Mouse (Mus musculus) right cerebral cortex, adult 18-20 months (tissue): ENCODE measurements around the gene Fhl3.
A peak's percentile ranks its signal among the peaks of the same experiment; 100 is the strongest.
"Not testable (repeated sequence)": the region's sequence is repeated elsewhere in the genome, so short reads cannot be mapped to it uniquely, and the experiment has no call there.

Source experiments
- DNase-seq: peaks from one replicate; pipeline ENCODE4 v3.0.0; 2022; ENCODE audit warnings: mixed read lengths

The Fhl3 gene

DNA sequence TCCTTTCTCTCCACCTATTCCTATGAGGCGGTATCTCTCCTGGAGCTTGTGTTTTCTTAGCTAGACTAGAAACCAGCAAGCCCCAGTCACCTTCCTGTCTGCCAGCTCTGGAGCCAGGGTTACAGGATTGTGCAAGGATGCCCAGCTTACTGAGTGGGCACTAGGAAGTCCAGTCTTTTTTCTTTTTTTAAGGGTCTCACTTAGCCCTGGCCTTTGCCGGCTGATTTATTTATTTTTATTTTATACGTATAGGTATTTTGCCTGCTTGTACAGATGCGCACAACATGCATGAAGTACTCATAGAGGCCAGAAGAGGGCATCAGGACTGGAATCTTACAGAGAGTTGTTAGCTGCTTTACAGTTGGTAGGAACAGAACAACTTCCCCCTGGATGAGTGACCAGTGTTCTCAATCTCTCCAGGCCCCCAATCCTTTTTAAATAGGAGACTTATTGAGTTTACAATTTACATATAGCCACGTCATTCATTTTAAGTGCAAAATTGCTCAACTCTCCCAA lies 10.3 kb downstream of the Fhl3 start:
- peak; percentile 46 for DNase-seq

- no peak for DNase-seq
These were observed 12.1 kb downstream of the Fhl3 start for GRCm38 (mm10) chr4:124712618-124713017.

GRCm38 (mm10) chr4:124713850-124714249 lies 13.3 kb downstream of the Fhl3 start:
- DNase-seq: not testable (repeated sequence)

- DNase-seq: peak; percentile 96
These were observed 14.3 kb downstream of the Fhl3 start, which contains the start of gene Sf3a3 for GRCm38 (mm10) chr4:124714545-124715481. Gene Sf3a3 (plus strand): TSS chr4:124714776.

DNA sequence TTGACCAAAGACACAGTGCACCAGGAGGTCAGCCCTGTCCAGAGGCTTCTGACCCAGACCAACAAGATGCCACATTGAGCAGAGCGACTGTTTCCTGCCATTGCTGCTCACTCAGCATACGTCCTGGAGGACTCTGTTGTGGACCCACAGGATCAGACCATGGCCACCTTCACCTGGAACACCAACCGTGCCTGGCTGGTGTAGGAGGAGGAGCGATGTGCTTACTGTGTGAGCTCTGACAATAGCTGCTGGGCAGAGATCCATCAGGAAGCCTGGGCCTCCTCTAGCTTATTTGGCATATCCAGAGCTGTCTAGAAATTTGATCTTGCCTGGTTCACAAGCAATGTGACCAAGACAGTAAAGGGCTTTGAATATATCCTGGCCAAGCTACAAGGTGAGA lies 18.6 kb downstream of the Fhl3 start:
- no peak for DNase-seq

DNA sequence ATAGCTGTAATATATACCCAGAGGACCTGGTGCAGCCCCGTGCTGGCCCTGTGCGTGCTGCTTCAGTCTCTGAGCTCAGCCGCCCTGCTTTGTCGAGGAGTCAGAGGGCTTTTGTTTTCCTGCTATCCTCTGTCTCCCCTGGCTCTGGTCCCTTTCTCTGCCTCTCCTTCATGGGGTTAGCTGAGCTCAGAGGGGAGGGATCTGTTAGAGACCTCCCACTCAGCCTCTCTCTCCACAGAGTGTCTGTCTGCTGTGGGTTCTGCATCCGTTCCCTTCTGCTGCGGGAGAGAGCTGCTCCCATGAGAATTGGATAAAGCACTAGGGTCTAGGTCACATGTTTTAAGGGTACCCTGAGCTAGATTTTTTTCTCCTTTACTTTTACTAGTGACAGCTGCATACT lies 25.6 kb downstream of the Fhl3 start:
- DNase-seq: no peak

- no peak for DNase-seq
These were observed 36.5 kb downstream of the Fhl3 start for GRCm38 (mm10) chr4:124736952-124737351.

DNA sequence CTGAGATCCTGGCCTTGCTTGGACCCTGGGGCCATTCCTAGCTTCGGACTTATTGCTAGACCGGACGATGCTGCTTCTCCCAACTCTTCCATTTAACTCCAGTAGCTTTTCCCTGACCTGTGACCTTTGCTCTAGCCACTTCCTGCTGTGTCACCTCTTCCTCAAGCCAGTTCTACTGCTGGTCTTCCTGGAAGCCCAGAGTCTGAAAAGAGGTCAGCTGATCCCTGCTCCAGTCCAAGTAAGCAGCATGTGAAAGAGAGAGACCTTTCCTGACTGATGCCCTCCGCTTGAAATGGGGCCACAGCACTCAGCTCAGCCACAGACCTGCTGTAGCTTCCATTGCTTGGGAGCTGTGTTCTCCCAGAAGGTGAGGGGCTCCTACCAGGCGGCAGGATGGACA lies 37.0 kb downstream of the Fhl3 start:
- DNase-seq: no peak

- DNase-seq: no peak
These were observed 37.5 kb downstream of the Fhl3 start for GRCm38 (mm10) chr4:124738013-124738412.

GRCm38 (mm10) chr4:124738783-124739182 lies 38.3 kb downstream of the Fhl3 start:
- DNase-seq: no peak

DNA sequence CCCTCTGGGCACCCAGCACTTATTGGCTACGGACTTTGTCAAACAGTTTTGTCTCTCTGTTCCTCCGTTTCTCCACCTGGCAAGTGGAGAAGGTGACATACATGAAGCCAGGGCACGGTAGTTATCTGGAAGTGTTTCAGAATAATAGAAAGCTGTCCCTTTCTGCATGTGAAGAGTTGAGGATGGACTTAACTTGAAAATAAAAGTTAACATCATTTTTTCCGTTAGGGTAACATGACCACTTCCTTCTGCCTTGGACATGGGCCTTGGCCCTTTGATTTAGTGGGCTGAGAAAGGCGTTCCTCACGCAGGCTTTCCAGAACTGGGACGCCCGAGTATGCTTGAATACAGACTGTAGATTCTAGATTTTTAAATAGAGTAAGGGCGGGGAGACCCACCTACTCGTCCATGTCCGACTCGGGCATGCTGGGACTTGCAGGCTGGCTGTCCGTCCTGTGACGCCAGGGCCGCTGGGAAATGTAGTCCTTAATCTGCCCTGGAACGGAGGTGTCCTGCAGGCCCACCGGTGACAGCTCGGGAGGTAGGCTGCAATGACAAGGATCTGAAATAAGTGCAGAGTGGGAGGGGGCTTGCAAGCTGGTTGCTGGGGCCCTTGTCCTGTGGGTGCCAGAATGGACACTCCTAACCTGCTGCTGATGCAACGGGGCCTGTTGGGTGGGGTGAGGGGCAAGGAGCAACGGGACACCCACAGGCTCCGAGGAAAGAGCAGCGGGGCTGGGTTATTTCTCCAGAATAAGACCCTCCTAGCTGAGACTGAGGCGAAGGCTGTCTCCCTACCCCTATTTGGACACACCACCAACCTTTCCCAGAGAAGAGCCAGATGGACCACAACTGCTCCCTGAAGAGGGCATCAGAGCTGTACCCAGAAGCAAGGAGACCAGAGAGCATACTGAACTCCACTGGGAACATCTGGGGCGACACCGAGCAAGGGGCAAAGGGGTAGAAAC lies 41.2 kb downstream of the Fhl3 start, which contains the start of gene Inpp5b:
Inpp5b (plus strand) TSS at position 475 of the 968 bp plus-strand sequence.
- DNase-seq: peak; percentile 90

DNA sequence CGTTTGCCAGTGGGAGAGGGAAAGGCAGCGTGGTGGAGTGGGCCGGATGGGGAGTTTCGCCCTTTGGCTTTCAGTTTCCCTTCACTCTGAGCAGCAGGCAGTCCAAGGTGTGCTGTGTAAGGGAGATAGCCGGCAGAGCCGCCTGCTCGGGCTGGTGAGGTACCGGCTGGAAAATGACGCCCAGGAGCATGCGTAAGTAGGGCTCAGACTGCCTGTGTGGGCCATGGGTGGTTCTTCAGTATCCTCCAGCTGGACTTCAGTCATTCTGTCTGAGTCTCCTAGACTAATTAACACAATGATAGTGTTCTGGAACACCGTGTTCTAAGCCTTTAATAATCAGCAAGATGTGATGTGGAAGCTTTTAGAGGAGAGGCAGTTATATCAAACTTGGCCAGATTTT lies 42.3 kb downstream of the Fhl3 start:
- DNase-seq: peak; percentile 28

- no peak for DNase-seq
These were observed 46.1 kb downstream of the Fhl3 start for GRCm38 (mm10) chr4:124746577-124746976.

- DNase-seq: no peak
These were observed 47.4 kb downstream of the Fhl3 start for GRCm38 (mm10) chr4:124747851-124748250.

- DNase-seq: peak; percentile 99
These were observed 51.1 kb downstream of the Fhl3 start for GRCm38 (mm10) chr4:124751300-124752250.

GRCm38 (mm10) chr4:124752281-124753199 lies 52.0 kb downstream of the Fhl3 start:
- DNase-seq: no peak

DNA sequence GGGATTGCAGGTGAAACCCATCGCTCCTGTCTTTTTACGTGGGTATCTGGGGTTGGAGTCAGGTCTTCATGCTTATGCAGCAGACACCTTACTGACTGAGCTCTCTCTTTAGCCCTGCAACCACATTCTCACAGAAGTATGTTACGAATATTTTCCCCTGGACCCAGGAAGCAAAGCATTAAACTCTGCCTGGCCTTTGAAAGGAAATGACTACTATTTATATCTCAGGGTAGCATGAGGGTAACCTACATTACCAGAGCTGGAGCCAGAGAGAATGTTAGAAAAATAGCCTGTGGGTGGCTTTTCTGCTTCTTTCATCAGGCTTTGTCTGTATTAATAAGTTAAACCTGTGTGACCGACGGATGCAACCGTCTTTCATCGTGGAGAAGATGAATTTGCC lies 55.0 kb downstream of the Fhl3 start:
- DNase-seq: no peak
